Mouse (Mus musculus) layer of hippocampus, adult 9-10 months (tissue): Measurements from ENCODE around the gene Pacs1.

Source experiments
- DNase-seq: peaks from one replicate; pipeline ENCODE4 v3.0.0; 2022; ENCODE audit warnings: low spot score

The Pacs1 gene

DNA sequence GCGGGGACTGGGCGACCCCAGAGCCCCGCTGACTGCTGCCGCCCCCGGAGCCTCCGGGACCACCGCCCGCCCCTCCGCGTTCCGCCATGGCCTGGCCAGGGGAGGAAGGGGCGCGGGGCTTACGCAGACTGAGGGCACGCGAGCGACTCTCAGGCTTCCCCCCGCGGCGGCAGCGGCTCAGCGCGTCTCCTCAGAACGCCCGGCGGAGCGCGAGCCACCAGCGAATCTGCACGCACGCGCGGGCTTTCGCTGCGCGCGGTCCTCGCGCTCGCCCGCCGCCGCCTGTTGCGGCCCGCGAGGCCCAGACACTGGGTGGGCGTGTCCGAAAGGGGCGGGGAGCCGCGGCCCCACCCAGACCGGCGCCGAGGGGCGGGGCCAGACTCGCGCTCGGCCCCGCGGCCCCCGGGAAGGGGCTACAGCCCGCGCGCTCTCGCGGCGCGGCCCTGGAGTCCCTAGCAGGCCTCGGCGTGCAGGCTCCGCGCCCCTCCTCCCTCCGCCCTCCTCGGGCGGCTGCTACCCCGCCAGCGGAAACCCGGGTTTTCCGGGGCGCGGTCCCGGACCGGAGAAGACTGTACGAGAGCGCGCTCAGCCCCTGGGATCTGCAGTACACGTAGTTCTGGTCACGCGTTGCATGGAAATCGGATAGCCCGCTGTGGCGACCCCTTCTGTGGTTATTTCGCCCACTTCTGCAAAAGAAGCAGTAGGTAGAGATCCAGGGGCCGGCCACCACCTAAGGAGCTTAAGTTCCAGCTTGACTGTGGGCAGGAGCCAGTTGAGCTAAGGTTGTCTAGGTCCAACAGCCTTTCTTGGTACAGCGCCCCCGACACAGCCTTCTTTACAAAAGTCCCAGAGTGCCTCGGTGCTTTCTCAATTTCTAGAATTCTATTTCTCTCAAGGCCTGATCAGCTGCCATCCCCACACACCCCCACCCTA is at the start of gene Pacs1:
TSS of gene Pacs1 (minus strand) at position 319 of the 933 bp plus-strand sequence.
- DNase-seq, result peak; percentile 56

DNA sequence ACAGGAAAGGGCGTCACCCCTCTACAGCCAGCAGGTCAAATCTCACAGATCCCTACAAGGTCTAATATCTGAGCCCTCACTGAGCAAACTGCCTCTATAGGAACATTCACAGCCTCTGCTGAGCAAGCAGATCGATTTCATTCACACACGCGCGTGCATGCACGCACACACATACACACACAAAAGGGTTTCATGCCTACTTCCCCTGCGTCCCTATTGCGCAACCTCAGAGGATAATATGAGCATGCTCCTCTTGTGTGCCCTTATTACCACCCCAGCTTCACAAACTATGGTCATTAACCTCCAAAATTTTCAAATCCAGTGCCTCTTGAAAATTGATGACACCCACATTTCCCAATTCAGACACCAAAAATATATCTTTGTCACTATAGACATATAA is 40.3 kb upstream of the Pacs1 start:
- no peak for DNase-seq

DNA sequence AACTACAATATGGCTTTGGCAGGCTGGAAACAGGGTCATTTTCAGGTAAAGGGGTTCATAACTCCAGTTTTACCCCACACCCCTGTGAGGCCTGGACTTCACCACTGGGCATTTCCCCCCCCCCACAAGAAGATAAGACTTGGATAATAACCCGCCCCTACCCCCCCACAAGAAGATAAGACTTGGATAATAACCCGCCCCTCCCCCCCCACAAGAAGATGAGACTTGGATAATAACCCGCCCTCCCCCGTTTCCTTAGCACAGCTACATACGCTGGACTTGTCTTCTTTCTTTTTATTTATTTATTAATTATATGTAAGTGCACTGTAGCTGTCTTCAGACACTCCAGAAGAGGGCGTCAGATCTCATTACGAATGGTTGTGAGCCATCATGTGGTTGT is 36.1 kb upstream of the Pacs1 start:
- no peak for DNase-seq

DNA sequence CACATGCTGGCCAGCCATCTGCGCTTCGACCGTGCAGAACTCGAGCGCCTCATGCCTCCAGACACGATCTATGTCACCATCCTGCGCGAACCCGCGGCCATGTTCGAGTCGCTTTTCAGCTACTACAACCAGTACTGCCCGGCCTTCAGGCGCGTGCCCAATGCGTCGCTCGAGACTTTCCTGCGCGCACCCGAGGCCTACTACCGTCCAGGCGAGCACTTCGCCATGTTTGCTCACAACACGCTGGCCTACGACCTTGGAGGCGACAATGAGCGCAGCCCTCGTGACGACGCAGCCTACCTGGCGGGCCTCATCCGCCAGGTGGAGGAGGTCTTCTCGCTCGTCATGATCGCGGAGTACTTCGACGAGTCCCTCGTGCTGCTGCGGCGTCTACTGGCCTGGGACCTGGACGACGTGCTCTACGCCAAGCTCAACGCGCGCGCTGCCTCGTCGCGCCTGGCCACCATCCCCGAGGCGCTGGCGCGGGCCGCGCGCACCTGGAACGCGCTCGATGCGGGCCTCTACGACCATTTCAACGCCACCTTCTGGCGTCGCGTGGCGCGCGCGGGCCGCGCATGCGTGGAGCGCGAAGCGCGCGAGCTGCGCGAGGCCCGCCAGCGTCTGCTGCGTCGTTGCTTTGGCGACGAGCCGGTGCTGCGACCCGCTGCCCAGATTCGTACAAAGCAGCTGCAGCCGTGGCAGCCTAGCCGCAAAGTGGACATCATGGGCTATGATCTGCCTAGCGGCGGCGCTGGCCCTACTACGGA is 34.2 kb upstream of the Pacs1 start:
- DNase-seq, result no peak

DNA sequence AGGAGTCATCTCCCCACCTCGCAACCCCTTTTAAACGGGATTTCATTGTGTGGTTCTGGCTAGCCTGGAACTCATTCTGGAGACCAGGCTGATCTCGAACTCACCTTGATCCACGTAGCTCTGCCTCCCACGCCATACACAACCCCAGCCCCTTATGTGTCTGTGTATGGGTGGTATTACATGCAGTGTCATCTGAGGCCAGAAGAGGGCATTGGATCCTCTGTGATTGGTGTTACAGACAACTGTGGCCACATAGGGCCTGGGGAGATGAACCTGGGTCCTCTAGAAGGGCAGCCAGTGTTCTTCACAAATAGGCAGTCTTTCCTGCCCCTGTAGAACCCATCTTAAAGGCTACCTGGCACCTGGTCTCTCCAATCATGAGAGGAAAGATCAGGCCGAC is 33.4 kb upstream of the Pacs1 start:
- DNase-seq, result no peak

DNA sequence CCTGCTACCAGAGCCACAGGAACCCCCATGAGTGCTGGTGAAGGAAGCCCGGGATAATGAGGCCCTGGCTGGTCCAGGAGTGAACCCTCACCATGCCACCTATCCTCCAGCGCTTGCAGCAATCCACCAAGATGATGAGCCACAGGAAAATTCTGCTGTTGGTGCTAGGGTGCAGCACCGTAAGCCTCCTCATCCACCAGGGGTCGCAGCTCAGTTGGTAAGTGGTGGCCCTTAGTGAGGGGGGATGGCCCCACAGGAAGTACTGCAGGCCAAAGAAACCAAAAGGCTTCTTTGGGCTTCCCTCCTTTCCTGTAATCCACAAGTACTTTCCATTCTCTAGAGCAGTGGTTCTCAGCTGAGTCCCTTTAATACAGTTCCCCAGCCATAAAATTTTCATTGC is 29.5 kb upstream of the Pacs1 start:
- no peak for DNase-seq

DNA sequence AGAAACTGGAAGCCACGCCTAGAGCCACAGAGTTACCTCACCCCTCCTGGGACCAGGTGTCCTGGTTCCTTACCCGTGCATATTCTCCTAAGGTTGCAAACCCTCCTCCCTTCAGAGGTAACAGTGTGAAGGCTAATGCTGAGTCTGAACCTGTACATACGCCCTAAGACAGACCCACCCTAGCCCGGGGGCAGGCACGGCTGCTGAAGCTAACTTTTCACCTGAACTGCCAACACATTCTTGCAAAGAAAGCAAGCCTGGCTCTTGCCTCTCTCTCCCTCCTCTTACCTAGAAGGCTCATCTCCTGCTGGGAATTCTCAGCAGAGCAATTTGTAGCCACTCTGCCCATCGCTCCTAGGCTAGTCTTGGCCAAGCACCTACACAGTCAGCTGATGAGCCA is 27.7 kb upstream of the Pacs1 start:
- DNase-seq, result no peak

DNA sequence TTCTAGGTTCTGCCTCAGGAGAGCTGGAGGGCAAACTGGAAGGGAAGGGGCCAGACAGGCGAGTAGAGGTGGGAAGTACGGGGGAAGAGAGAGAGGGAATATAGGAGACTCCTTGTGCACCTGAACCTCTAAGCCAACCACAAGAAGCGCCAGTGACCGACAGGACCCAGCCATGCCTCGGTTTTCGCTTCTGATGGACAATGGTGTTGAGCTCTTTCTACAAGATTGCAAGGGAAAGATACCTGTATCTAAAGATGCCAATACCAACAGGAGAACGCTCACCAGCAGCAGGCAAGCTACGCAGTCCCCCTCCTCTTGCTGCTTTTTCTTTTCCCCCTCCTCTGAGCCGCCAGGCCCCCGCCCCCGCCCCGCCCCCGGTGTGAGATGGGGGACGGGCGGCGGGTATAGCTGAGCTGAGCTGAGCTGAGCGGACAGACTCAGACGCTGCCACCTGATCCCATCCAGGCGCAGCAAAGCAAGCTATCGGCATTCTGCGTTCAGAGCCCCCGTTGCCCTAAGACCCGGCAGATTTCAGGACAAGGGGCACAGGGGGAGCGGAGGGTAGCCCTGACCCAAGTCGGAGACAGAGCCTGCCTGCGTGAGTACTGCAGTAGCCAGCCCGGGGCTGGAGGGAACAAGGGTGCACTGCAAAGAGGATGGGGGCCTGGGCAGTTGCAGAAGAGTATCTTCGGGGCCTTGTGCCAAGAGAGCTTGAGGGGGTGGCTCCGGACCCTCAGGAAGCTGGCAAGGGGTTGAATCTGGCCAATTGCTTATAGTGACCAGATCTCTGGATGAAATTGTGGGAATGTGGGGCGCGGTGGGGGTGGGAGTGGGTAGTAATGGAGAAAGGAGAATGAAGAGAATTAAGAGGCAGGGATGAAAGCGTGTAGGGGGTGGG is 25.2 kb upstream of the Pacs1 start, which contains the start of gene Gal3st3:
TSS of gene Gal3st3 (plus strand) at position 429 of the 898 bp plus-strand sequence.
- no peak for DNase-seq

DNA sequence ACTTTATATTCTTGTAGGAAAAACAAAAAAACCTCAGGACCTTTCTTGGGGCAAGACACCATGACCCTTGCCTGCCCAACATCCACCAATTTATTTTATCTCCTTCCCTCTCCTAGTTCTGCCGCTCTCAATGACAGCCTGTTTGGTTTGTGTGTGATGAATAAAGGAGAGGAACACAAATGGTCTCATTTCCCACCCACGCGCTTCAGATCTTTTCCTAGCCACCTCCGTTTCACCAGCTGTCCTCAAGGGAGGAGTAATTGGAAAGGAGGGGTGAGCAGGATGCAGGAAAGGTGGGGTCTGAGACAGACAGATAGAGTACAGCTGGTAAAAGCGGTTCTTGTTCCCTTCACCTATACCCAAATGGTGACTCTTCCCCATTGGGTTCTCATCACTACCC is 23.7 kb upstream of the Pacs1 start:
- peak; percentile 71 for DNase-seq

DNA sequence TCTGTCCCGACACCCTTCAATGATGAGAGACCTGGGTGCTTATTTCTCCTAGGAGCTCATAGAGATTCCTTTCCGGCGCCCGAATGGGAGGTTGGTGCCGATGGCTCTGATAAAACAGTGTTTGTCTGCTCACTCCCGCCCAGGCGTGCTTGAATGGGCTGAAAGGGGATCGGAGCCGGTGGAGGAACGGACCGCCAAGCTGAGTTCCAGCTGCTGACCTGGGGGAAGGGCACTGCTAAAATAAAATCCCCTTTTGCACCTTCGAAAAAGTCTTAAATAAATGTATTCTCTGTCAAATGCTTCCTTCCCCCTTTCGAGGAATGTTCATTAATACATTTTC is 22.8 kb upstream of the Pacs1 start:
- no peak for DNase-seq

DNA sequence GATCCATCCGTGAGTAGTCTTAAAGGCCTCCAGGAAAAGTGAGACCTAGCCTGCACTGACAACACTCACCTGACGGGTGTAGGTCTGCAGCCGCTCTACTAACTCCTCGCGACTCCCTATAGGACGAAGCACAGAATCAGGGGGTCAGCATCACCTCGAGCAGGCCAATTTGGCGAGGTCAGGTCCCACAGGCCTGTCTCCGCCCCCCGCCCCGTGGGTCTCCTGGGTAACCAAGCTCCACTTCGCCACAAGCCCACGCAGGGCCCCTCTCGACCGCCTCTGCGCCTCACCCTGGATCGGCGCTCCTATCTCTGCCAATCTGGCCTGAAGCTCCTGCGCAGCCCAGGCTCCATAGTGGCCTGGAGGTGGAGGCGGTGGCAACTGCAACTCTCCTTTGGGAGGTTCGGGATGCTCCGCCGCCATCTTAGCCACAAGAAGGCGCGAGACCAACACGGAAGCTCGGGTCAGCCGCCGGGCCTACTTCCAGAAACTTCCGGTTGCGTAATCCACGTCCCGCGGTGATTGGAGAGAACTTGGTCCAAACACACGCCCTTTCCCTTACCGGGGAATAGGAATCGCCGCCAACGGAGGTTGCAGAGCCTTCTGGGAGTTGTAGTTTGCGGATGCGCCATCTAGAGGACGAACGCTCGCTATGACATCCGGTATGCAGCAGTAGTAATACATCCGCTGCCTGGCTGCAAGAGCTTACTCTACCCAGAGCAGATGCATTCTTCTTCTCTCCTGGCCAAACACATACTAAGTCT is 22.2 kb upstream of the Pacs1 start, which contains the start of gene Sf3b2:
TSS of gene Sf3b2 (minus strand) at position 484 of the 764 bp plus-strand sequence.
- peak; percentile 97 for DNase-seq

DNA sequence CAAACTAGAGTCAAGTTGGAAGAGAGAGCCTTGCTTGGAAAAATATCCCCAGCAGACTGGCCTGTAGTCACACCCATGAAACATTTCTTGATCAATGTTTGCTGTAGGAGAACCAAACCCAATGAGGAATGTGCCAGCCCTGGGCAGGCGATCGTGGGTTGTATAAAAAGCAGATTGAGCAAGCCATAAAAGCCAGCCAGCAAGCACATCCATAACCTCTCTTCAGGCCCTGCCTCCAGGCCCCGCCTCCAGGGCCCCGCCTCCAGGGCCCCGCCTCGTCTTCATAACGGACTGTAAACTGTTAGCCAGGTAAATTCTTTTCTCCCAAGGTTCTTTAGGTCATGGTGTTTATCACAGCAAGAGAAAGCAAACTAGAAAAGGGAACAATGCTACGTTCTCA is 5.5 kb upstream of the Pacs1 start:
- DNase-seq, result no peak

DNA sequence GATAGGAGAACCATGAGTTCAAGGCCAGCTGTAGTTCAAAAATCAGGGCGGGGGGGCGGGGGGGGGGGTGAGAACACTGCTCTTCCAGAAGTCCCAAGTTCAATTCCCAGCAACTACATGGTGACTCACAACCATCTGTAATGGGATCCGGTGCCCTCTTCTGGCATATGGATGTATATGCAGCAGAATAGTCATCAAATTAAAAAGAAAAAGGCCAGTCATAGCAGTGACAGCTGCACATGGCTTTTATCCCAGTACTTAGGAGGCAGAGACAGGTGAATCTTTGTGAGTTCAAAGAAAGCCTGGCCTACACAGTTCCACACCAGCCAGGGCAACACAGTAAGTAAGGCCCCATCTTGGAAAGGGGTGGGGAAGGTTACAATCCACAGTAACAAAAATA is 4.2 kb upstream of the Pacs1 start:
- DNase-seq, result no peak

DNA sequence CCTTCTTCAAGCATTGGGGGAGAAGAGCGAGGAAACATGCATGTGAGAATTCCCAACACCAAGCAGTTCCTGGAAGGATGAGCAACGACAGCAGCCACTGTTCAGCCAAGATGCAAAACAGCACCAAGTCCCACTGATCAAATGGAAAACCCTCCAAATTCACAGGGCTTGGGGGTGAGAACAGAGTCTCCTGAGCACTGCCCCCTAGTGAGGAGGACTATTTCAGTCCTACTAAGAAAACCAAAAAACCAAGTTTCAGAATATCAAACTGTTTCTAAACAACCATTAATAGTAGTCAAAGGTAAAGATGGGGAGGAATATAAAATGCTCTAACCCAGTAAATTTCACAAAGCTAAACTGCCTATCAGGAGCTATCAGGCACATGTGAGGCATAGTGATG is 3.6 kb upstream of the Pacs1 start:
- no peak for DNase-seq

DNA sequence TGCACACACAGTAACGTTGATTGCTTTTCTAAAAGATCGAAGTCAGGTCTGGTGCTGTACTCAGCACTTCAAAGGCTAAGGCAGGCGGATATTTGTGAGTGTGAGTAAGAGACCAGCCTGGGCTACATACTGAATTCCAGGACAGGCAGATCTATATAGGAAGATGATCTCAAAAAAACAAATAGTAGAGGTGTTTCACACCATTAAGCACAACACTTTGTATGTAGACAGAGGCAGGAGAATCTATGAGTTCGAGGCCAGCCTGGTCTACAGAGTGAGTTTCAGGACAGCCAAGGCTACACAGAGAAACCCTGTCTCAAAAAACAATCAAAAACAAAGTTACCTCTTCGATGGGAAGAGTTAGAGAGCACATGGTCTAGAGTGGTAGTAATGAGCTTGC is 2.8 kb upstream of the Pacs1 start:
- DNase-seq, result no peak

DNA sequence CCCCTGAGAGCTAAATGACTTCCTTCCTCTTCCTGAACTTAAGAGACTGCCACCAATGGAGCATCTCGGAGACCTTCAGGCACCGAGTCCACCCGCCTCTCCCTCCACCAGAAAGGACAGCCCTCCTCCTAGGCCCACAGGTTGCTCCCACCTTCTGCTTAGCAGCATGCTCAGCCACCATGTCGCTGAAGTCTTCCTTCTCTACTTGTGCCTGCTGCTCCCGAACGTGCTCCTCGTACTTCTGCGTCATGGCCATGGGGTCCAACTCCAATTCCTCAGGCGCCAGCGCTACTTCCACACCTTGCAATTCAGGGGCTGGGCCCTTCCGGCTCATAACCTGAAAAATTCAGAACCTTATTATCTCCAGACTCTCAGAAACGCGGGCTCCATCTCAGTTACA is 1.7 kb upstream of the Pacs1 start:
- no peak for DNase-seq

DNA sequence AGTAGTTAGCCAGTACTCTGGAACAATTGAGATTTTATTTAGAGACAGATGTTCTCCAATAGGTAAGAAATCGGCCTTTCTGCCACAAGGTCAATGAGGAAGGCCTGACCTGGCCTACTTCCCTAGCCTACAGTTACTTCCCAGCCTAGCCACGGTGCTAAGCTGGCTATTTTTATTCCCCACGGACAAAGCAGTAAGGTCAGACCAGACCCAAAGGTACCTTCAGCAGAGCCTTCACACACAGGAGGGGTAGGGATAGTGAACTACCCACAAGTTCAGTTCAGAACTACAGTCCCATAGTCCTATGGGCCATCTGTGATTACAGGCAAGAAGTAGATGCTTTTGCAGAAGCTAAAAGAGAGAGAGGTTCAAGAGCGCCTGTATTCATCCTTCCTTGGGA is 997 bp upstream of the Pacs1 start:
- no peak for DNase-seq

DNA sequence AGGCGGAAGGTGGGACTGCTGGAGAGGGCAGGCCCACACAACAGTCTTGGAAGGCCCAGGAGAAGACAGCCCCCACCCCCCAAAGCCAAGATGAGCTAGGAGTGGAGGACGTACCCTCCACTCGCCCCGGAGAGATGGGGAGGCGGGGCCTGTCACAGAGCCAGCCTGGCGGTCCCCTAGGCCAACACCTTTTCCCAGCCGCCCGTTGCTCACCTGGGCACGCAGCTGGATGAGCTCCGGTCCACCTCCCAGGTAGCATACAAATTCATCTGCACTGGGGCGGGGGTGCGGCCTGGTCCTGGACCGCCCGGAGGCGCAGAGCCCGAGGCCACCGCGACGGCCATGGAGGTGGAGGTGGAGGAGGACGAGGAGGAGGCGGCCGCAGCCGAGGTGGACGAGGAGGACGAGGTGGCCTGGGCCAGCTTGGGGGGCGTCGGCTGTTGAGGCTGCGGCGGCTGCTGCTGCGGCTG is 558 bp downstream of the Pacs1 start:
- DNase-seq, result no peak

DNA sequence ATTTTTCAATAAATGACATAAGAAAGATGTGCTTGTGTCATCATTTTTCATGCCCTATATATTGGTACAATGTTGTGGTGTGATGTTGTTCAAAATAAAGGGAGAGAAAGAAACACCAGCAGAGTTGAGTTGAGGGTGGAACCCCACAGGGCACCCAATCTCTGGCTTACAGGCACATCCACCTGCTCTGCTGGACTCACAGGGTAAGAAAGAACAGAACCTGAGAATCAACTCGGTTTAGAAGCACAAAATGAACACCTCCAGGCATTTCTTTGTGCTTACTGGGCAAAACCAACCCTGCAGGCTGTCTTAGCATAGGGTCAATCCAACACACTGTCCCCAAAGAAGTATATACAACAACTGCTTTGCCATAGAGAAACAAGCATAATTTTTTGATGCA is 1.5 kb downstream of the Pacs1 start:
- no peak for DNase-seq

DNA sequence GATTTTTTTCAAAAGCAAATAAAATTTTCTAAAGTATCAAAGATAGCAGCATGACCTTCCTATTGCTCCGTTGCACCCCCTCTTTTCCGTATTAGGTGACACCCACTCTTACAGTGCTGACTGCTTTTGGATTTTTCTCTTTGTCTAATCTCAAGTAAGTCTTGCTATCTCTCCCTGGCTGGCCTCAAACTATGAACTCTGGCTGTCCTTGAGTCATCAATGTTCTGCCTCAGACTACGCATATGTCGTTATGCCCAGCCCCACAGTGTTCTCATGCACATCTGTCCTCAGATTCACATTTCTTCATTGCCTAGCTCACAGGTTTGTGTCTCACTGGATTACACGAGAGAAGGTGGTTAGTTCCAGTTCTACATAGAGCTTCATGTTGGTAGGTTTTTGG is 3.5 kb downstream of the Pacs1 start:
- no peak for DNase-seq

DNA sequence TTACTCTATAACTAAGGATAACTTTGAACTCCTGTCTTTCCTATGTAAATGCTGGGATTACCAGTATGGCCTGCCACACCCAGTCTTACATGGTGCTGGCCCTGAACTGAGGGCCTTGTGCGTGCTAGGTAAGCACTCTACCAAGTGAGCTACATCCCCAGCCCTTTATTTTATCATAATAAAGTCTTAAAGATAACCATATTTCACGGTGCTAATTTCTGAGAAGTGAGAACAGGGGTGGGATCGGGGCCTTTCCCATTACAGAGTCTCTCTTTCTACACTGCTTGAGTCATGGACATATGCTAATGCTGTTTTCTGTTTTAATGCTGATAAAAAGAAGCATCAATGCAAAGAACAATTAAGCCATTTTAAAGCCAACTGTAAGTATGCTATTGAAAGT is 4.0 kb downstream of the Pacs1 start:
- DNase-seq, result no peak
